Mouse (Mus musculus) naive thymus-derived CD4-positive, alpha-beta T cell, adult 2 months (primary cell): Measurements from ENCODE around the gene Lnpep.
"Not testable (repeated sequence)": the region's sequence is repeated elsewhere in the genome, so short reads cannot be mapped to it uniquely, and the experiment has no call there.

Experiments used
- DNase-seq: peaks from one replicate; pipeline ENCODE4 v3.0.0-alpha.2; 2011; ENCODE audit warnings: low read depth

Gene Lnpep

GRCm38 (mm10) chr17:17624957-17625586 lies at the start of gene Lnpep:
Lnpep (minus strand) TSS chr17:17625050.
- peak; percentile 95 for DNase-seq

GRCm38 (mm10) chr17:17655829-17656176 lies 31.0 kb upstream of the Lnpep start:
- DNase-seq = no peak

- peak; percentile 26 for DNase-seq
Observed at GRCm38 (mm10) chr17:17654997-17655828, 30.4 kb upstream of the Lnpep start.

- DNase-seq = no peak
Observed at GRCm38 (mm10) chr17:17652570-17652969, 27.7 kb upstream of the Lnpep start.

GRCm38 (mm10) chr17:17645738-17646137 lies 20.9 kb upstream of the Lnpep start:
- DNase-seq = peak; percentile 89

GRCm38 (mm10) chr17:17637387-17637786 lies 12.5 kb upstream of the Lnpep start:
- DNase-seq = peak; percentile 38

- DNase-seq = peak; percentile 75
Observed at GRCm38 (mm10) chr17:17636147-17636546, 11.3 kb upstream of the Lnpep start.

GRCm38 (mm10) chr17:17634033-17634432 lies 9.2 kb upstream of the Lnpep start:
- no peak for DNase-seq

- DNase-seq = no peak
Observed at GRCm38 (mm10) chr17:17631985-17632384, 7.1 kb upstream of the Lnpep start.

- not testable (repeated sequence) for DNase-seq
Observed at GRCm38 (mm10) chr17:17628237-17628879, 3.5 kb upstream of the Lnpep start.

- no peak for DNase-seq
Observed at GRCm38 (mm10) chr17:17627558-17627957, 2.7 kb upstream of the Lnpep start.

GRCm38 (mm10) chr17:17625887-17626679 lies 1.2 kb upstream of the Lnpep start:
- DNase-seq = peak; percentile 44

- peak; percentile 99 for DNase-seq
Observed at GRCm38 (mm10) chr17:17624421-17624956, 361 bp downstream of the Lnpep start.

- DNase-seq = peak; percentile 62
Observed at GRCm38 (mm10) chr17:17623890-17624420, 895 bp downstream of the Lnpep start.

- DNase-seq = no peak
Observed at GRCm38 (mm10) chr17:17623221-17623889, 1.5 kb downstream of the Lnpep start.

GRCm38 (mm10) chr17:17622576-17622975 lies 2.3 kb downstream of the Lnpep start:
- DNase-seq = no peak

- DNase-seq = no peak
Observed at GRCm38 (mm10) chr17:17621586-17621985, 3.3 kb downstream of the Lnpep start.

- DNase-seq = no peak
Observed at GRCm38 (mm10) chr17:17618463-17618862, 6.4 kb downstream of the Lnpep start.

- DNase-seq = no peak
Observed at GRCm38 (mm10) chr17:17617440-17618204, 7.2 kb downstream of the Lnpep start.

- DNase-seq = no peak
Observed at GRCm38 (mm10) chr17:17612336-17612735, 12.5 kb downstream of the Lnpep start.
